Mouse (Mus musculus): ENCODE data around the gene Sppl2c. TPM values are rescaled to one million over a fixed set of nuclear protein-coding genes. Genes with fewer than 3 reads are reported as not detected.
"Not testable (repeated sequence)": the region's sequence is repeated elsewhere in the genome, so short reads cannot be mapped to it uniquely, and the experiment has no call there.

Sppl2c gene
- polyA plus RNA-seq, 1 experiment from 2014 or later, result not detected

DNA sequence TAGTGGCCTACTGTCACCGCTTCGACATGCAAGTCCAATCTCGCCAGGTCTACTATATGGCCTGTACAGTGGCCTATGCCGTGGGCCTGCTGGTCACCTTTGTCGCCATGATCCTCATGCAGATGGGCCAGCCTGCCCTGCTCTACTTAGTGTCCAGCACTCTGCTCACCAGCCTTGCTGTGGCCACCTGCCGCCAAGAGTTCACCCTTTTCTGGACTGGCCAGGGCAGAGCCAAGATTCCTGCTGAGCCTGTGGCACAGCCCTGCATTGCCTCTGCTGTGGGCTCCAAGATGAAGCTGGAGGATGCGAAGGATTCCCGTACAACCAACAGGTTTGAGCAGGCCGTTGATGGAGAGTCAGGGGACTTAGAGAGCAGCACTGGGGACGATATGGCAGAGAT lies 1.6 kb downstream of the Sppl2c start:
- Histone ChIP-seq H3K4me3 (ENCODE audit: low read length) (no peak overlapping the region), H3K27me3 (ENCODE audit: insufficient read depth, low read length) (no peaks in the 10 kb centered on the region), H3K4me1 (ENCODE audit: insufficient read depth, low read length) (no peaks in the 10 kb centered on the region), H3K27ac (ENCODE audit: low read length) (no peak overlapping the region), H3K4me2 (replicated peaks; ENCODE audit: low read depth, low read length) (no peak overlapping the region), H3K36me3 (ENCODE audit: insufficient read depth, low read length) (no peaks in the 10 kb centered on the region), H3K9me3 (ENCODE audit: low read length) (no peaks in the 10 kb centered on the region), H3K9ac (replicated peaks; ENCODE audit: low read length) (no peak overlapping the region)
- no peak for ATAC-seq (ENCODE audit: low FRiP score, low TSS enrichment)
- WGBS, result 90% methylated on average over 10 of the region's 10 CpGs

DNA sequence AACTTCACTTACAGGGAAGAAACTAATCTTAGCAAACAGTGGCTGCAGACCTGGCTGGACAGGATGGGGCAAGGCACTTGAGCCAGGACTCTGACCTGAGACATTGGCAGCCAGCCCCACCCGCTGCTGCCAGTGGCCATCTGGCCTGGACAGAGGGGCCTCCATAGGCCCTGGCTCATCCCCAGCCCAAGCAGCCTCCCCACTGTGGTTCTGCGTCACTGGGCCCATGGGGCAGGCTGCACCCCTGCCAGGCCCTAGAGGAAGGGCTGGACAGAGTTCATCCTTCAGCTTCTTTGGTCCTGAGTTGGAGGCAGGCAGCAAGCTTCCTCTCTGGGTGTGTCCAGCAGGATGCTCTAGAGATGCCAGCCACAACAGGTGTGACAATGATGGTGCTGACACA lies 3.9 kb downstream of the Sppl2c start:
- 79% methylated on average over 2 of the region's 2 CpGs for WGBS
- no peak for ATAC-seq (ENCODE audit: low FRiP score, low TSS enrichment)
- Histone ChIP-seq H3K36me3 (ENCODE audit: insufficient read depth, low read length) (no peaks in the 10 kb centered on the region), H3K9ac (replicated peaks; ENCODE audit: low read length) (no peak overlapping the region), H3K9me3 (ENCODE audit: low read length) (no peaks in the 10 kb centered on the region), H3K27me3 (ENCODE audit: insufficient read depth, low read length) (no peaks in the 10 kb centered on the region), H3K4me2 (replicated peaks; ENCODE audit: low read depth, low read length) (no peak overlapping the region), H3K27ac (ENCODE audit: low read length) (no peak overlapping the region), H3K4me1 (ENCODE audit: insufficient read depth, low read length) (no peaks in the 10 kb centered on the region), H3K4me3 (ENCODE audit: low read length) (no peak overlapping the region)

DNA sequence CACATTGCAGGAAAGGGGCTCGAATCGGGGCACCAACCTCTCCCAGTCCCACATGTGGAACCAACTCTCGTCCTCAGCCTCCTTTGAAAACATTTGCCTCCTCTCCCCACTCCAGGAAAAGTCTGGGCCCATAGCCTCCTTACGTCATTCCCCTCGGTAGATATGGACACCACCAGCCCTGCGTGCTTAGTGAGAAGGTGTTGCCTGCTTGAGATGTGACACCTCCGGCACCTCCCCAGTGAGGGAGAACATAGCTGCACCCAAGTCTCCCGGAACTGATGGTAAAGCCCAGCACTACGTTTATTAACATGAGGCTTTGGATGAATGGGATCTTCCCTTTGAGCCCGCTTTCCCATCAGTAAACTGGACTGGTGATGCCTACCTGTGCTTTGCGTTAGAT lies 9.3 kb downstream of the Sppl2c start:
- no peak overlapping the region for H3K4me2 ChIP-seq (replicated peaks; ENCODE audit: low read depth, low read length)
- no peak overlapping the region for H3K4me3 ChIP-seq (ENCODE audit: low read length)
- WGBS, result 74% methylated on average over 11 of the region's 11 CpGs
- H3K9ac ChIP-seq (replicated peaks; ENCODE audit: low read length), result no peak overlapping the region
- no peaks in the 10 kb centered on the region for H3K36me3 ChIP-seq (ENCODE audit: insufficient read depth, low read length)
- H3K27me3 ChIP-seq (ENCODE audit: insufficient read depth, low read length), result peaks cover 4% of the 10 kb centered on the region; the same call in 1 of the 2 replicates
- no peak for ATAC-seq (ENCODE audit: low FRiP score, low TSS enrichment)
- no peaks in the 10 kb centered on the region for H3K4me1 ChIP-seq (ENCODE audit: insufficient read depth, low read length)
- no peak overlapping the region for H3K27ac ChIP-seq (ENCODE audit: low read length)
- no peaks in the 10 kb centered on the region for H3K9me3 ChIP-seq (ENCODE audit: low read length)

DNA sequence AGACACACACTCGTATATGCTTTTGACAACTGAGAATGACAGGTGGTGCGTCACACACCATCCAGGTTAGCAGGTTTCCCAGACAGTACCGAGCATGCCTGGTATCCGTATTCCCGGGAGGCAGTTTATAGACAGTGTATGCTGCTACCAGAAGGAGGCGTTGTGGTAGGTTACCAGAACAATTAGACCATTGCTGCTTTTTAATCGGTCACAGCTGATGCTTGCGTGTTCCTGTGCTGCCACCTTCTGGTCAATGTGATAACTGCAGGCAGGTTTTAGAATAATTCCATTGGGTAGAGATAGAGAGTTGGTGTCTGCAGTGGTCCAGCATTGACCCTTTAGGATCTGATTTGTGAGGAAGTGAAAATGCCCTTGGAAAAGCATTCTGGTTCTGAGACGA lies 9.7 kb downstream of the Sppl2c start:
- peaks cover 4% of the 10 kb centered on the region; the same call in 1 of the 2 replicates for H3K27me3 ChIP-seq (ENCODE audit: insufficient read depth, low read length)
- H3K4me1 ChIP-seq (ENCODE audit: insufficient read depth, low read length), result no peaks in the 10 kb centered on the region
- H3K9ac ChIP-seq (replicated peaks; ENCODE audit: low read length), result no peak overlapping the region
- no peak for ATAC-seq (ENCODE audit: low FRiP score, low TSS enrichment)
- H3K27ac ChIP-seq (ENCODE audit: low read length), result no peak overlapping the region
- H3K4me2 ChIP-seq (replicated peaks; ENCODE audit: low read depth, low read length), result no peak overlapping the region
- H3K9me3 ChIP-seq (ENCODE audit: low read length), result no peaks in the 10 kb centered on the region
- no peaks in the 10 kb centered on the region for H3K36me3 ChIP-seq (ENCODE audit: insufficient read depth, low read length)
- H3K4me3 ChIP-seq (ENCODE audit: low read length), result no peak overlapping the region
- WGBS, result 11% methylated on average over 9 of the region's 9 CpGs

- Histone ChIP-seq H3K27me3 (ENCODE audit: insufficient read depth, low read length) (peaks cover 4% of the 10 kb centered on the region; the same call in 1 of the 2 replicates), H3K4me2 (replicated peaks; ENCODE audit: low read depth, low read length) (no peak overlapping the region), H3K4me1 (ENCODE audit: insufficient read depth, low read length) (no peaks in the 10 kb centered on the region), H3K27ac (ENCODE audit: low read length) (no peak overlapping the region), H3K9me3 (ENCODE audit: low read length) (peaks cover 10% of the 10 kb centered on the region), H3K36me3 (ENCODE audit: insufficient read depth, low read length) (no peaks in the 10 kb centered on the region), H3K4me3 (ENCODE audit: low read length) (no peak overlapping the region), H3K9ac (replicated peaks; ENCODE audit: low read length) (no peak overlapping the region)
- ATAC-seq (ENCODE audit: low FRiP score, low TSS enrichment), result no peak
- WGBS, result 7% methylated on average over 10 of the region's 10 CpGs
These were observed 11.7 kb downstream of the Sppl2c start for GRCm38 (mm10) chr11:104197861-104198260.

- Histone ChIP-seq H3K27me3 (ENCODE audit: insufficient read depth, low read length) (peaks cover 2% of the 10 kb centered on the region; the same call in 1 of the 2 replicates), H3K4me2 (replicated peaks; ENCODE audit: low read depth, low read length) (no peak overlapping the region), H3K9me3 (ENCODE audit: low read length) (peaks cover 10% of the 10 kb centered on the region), H3K9ac (replicated peaks; ENCODE audit: low read length) (no peak overlapping the region), H3K4me3 (ENCODE audit: low read length) (no peak overlapping the region), H3K36me3 (ENCODE audit: insufficient read depth, low read length) (no peaks in the 10 kb centered on the region), H3K27ac (ENCODE audit: low read length) (no peak overlapping the region), H3K4me1 (ENCODE audit: insufficient read depth, low read length) (no peaks in the 10 kb centered on the region)
- ATAC-seq (ENCODE audit: low FRiP score, low TSS enrichment), result no peak
- 77% methylated on average over 3 of the region's 3 CpGs for WGBS
These were observed 17.1 kb downstream of the Sppl2c start for GRCm38 (mm10) chr11:104203271-104203670.

DNA sequence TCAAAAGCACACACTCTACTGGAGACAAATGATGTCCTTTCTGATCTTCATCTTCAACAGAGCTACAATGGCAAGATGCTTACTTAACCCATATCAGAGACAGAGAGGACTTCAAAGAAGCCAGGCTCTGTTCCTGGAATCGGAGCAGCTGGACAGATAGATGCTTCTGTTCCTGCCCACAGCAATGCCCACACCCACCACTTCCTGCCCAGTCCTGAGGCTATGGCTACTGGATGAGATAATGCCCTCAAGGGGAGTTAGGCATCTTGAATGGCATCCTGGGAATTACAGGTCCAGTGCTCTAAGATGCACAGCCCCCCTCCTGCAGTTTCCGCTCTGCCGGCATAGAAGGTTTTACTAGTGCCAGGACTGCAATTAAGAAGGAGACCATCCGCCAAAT lies 20.4 kb downstream of the Sppl2c start:
- H3K36me3 ChIP-seq (ENCODE audit: insufficient read depth, low read length), result no peaks in the 10 kb centered on the region
- H3K27me3 ChIP-seq (ENCODE audit: insufficient read depth, low read length), result no peaks in the 10 kb centered on the region
- no peak overlapping the region for H3K27ac ChIP-seq (ENCODE audit: low read length)
- ATAC-seq (ENCODE audit: low FRiP score, low TSS enrichment), result no peak
- H3K4me2 ChIP-seq (replicated peaks; ENCODE audit: low read depth, low read length), result no peak overlapping the region
- H3K4me3 ChIP-seq (ENCODE audit: low read length), result no peak overlapping the region
- peaks cover 8% of the 10 kb centered on the region for H3K9me3 ChIP-seq (ENCODE audit: low read length)
- H3K9ac ChIP-seq (replicated peaks; ENCODE audit: low read length), result no peak overlapping the region
- no peaks in the 10 kb centered on the region for H3K4me1 ChIP-seq (ENCODE audit: insufficient read depth, low read length)
- WGBS, result 50% methylated on average over 4 of the region's 4 CpGs

DNA sequence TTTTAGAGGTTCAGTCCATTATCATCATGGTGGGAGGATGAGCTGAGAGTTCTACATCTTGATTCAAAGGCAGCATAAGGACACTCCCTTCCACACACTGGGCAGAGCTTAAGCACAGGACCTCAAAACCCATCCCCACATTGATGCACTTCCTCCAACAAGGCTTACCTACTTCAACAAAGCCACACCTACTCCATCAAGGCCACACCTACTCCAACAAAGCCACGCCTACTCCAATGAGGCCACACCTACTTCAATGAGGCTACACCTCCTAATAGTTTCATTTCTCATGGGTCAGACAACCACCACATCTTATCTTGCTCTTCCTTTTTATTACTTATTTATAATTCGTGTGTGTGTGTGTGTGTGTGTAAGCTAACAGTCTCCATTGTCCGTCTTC lies 22.9 kb downstream of the Sppl2c start:
- ATAC-seq (ENCODE audit: low FRiP score, low TSS enrichment), result no peak
- Histone ChIP-seq H3K4me1 (ENCODE audit: insufficient read depth, low read length) (no peaks in the 10 kb centered on the region), H3K4me3 (ENCODE audit: low read length) (no peak overlapping the region), H3K9ac (replicated peaks; ENCODE audit: low read length) (no peak overlapping the region), H3K9me3 (ENCODE audit: low read length) (no peaks in the 10 kb centered on the region), H3K27me3 (ENCODE audit: insufficient read depth, low read length) (no peaks in the 10 kb centered on the region), H3K27ac (ENCODE audit: low read length) (no peak overlapping the region), H3K4me2 (replicated peaks; ENCODE audit: low read depth, low read length) (no peak overlapping the region), H3K36me3 (ENCODE audit: insufficient read depth, low read length) (no peaks in the 10 kb centered on the region)
- 70% methylated on average over 3 of the region's 3 CpGs for WGBS

GRCm38 (mm10) chr11:104211251-104211650 lies 25.1 kb downstream of the Sppl2c start:
- Histone ChIP-seq H3K36me3 (ENCODE audit: insufficient read depth, low read length) (no peaks in the 10 kb centered on the region), H3K4me3 (ENCODE audit: low read length) (no peak overlapping the region), H3K4me2 (replicated peaks; ENCODE audit: low read depth, low read length) (no peak overlapping the region), H3K9me3 (ENCODE audit: low read length) (no peaks in the 10 kb centered on the region), H3K27ac (ENCODE audit: low read length) (no peak overlapping the region), H3K9ac (replicated peaks; ENCODE audit: low read length) (no peak overlapping the region), H3K4me1 (ENCODE audit: insufficient read depth, low read length) (no peaks in the 10 kb centered on the region), H3K27me3 (ENCODE audit: insufficient read depth, low read length) (no peaks in the 10 kb centered on the region)
- no peak for ATAC-seq (ENCODE audit: low FRiP score, low TSS enrichment)
- WGBS, result 86% methylated on average over 6 of the region's 6 CpGs

GRCm38 (mm10) chr11:104214128-104214527 lies 28.0 kb downstream of the Sppl2c start:
- H3K9ac ChIP-seq (replicated peaks; ENCODE audit: low read length); H3K36me3 ChIP-seq (ENCODE audit: insufficient read depth, low read length); H3K4me2 ChIP-seq (replicated peaks; ENCODE audit: low read depth, low read length); H3K4me1 ChIP-seq (ENCODE audit: insufficient read depth, low read length); H3K27ac ChIP-seq (ENCODE audit: low read length); H3K9me3 ChIP-seq (ENCODE audit: low read length); H3K4me3 ChIP-seq (ENCODE audit: low read length); H3K27me3 ChIP-seq (ENCODE audit: insufficient read depth, low read length); ATAC-seq (ENCODE audit: low FRiP score, low TSS enrichment): not testable (repeated sequence)
- 95% methylated on average over 5 of the region's 5 CpGs for WGBS

GRCm38 (mm10) chr11:104218075-104218474 lies 31.9 kb downstream of the Sppl2c start:
- H3K27me3 ChIP-seq (ENCODE audit: insufficient read depth, low read length), result no peaks in the 10 kb centered on the region
- no peak for ATAC-seq (ENCODE audit: low FRiP score, low TSS enrichment)
- no peak overlapping the region for H3K4me3 ChIP-seq (ENCODE audit: low read length)
- no peaks in the 10 kb centered on the region for H3K9me3 ChIP-seq (ENCODE audit: low read length)
- WGBS, result 74% methylated on average over 3 of the region's 3 CpGs
- no peak overlapping the region for H3K27ac ChIP-seq (ENCODE audit: low read length)
- no peaks in the 10 kb centered on the region for H3K36me3 ChIP-seq (ENCODE audit: insufficient read depth, low read length)
- no peaks in the 10 kb centered on the region for H3K4me1 ChIP-seq (ENCODE audit: insufficient read depth, low read length)
- H3K4me2 ChIP-seq (replicated peaks; ENCODE audit: low read depth, low read length), result no peak overlapping the region
- H3K9ac ChIP-seq (replicated peaks; ENCODE audit: low read length), result no peak overlapping the region
